Mouse (Mus musculus) embryonic facial prominence, embryonic 11.5 days (tissue): ENCODE results near the gene Srrm4. TPM values are rescaled to one million over a fixed set of nuclear protein-coding genes. Genes with fewer than 3 reads are reported as not detected.

Source experiments
- ATAC-seq: fragments of 200-750 bp; cut with Nextera tagmentation; replicated peaks from 2 replicates; pipeline ENCODE4 v1.8.0; 2017; ENCODE audit warnings: low read depth; ENCODE audit not compliant: insufficient number of reproducible peaks, low FRiP score, low TSS enrichment
- DNase-seq: peaks from one replicate; pipeline ENCODE4 v3.0.0-alpha.2; 2015; ENCODE audit warnings: low spot score
- H3K27ac ChIP-seq: fragments of 300-500 bp; sonication (generic); replicated peaks from 2 replicates; pipeline ENCODE4 v1.5.1; 2014; ENCODE audit warnings: mild to moderate bottlenecking, low read depth, low read length, control low read depth
- H3K27me3 ChIP-seq: fragments of 300-500 bp; sonication (generic); 2 replicates; pipeline ENCODE4 v1.6.1; 2014; ENCODE audit warnings: mild to moderate bottlenecking, low read length, moderate library complexity, mixed read lengths; ENCODE audit not compliant: control insufficient read depth, insufficient read depth
- H3K36me3 ChIP-seq: fragments of 300-500 bp; sonication (generic); replicated peaks from 2 replicates; pipeline ENCODE4 v1.6.1; 2014; ENCODE audit warnings: low read depth, mild to moderate bottlenecking, low read length, moderate library complexity, mixed read lengths; ENCODE audit not compliant: control insufficient read depth, insufficient read depth
- H3K4me1 ChIP-seq: fragments of 300-500 bp; sonication (generic); 2 replicates; pipeline ENCODE4 v1.6.1; 2014; ENCODE audit warnings: low read length, mixed read lengths; ENCODE audit not compliant: control insufficient read depth, insufficient read depth
- H3K4me2 ChIP-seq: fragments of 300-500 bp; sonication (generic); 2 replicates; pipeline ENCODE4 v1.6.1; 2014; ENCODE audit warnings: low read depth, mild to moderate bottlenecking, control low read depth, low read length, moderate library complexity
- H3K4me3 ChIP-seq: fragments of 300-500 bp; sonication (generic); 2 replicates; pipeline ENCODE4 v1.5.1; 2014; ENCODE audit warnings: low read depth, low read length, control low read depth
- H3K9ac ChIP-seq: fragments of 300-500 bp; sonication (generic); replicated peaks from 2 replicates; pipeline ENCODE4 v1.6.1; 2014; ENCODE audit warnings: mild to moderate bottlenecking, control low read depth, low read length
- H3K9me3 ChIP-seq: fragments of 300-500 bp; sonication (generic); replicated peaks from 2 replicates; pipeline ENCODE4 v1.6.1; 2016; ENCODE audit warnings: mild to moderate bottlenecking, low read length, inconsistent platforms, mixed read lengths; ENCODE audit not compliant: control insufficient read depth
- WGBS: fragments of 180-500 bp; shearing (Covaris S2); extraction: QIAGEN DNeasy Blood & Tissue Kit; methylation state at CpG from one replicate; pipeline ENCODE4 v1.1.7; 2014; 5-methylcytosine and 5-hydroxymethylcytosine counted together
- polyA plus RNA-seq: library from polyadenylated mRNA; unstranded; fragments of >200 nt; fragmentation: Nextera tagmentation; extraction: Ambion mirVana; gene quantifications from 2 replicates; pipeline ENCODE4 v1.2.1, GENCODE M21; 2014

Srrm4 gene
- polyA plus RNA-seq, 1 experiment from 2014 or later: 3.4 TPM

- H3K27ac ChIP-seq: no peak overlapping the region
- H3K36me3 ChIP-seq: no peaks in the 10 kb centered on the region
- no peak for ATAC-seq
- no peak overlapping the region for H3K4me3 ChIP-seq
- DNase-seq: no peak
- H3K9ac ChIP-seq: no peak overlapping the region
- no peaks in the 10 kb centered on the region for H3K4me1 ChIP-seq
- no peaks in the 10 kb centered on the region for H3K27me3 ChIP-seq
- no peak overlapping the region for H3K4me2 ChIP-seq
- no peaks in the 10 kb centered on the region for H3K9me3 ChIP-seq
- 80% methylated on average over 14 of the region's 14 CpGs for WGBS
These were observed 25.1 kb downstream of the Srrm4 start for GRCm38 (mm10) chr5:116566385-116567045.

- WGBS: 81% methylated on average over 9 of the region's 9 CpGs
- ATAC-seq: no peak
- H3K36me3 ChIP-seq: no peaks in the 10 kb centered on the region
These were observed 26.0 kb downstream of the Srrm4 start for GRCm38 (mm10) chr5:116565573-116565972.

GRCm38 (mm10) chr5:116564391-116564790, 27.2 kb downstream of the Srrm4 start:
- no peak overlapping the region for H3K4me2 ChIP-seq
- H3K4me1 ChIP-seq: no peaks in the 10 kb centered on the region
- H3K9ac ChIP-seq: no peak overlapping the region
- ATAC-seq: no peak
- no peaks in the 10 kb centered on the region for H3K27me3 ChIP-seq
- no peaks in the 10 kb centered on the region for H3K9me3 ChIP-seq
- WGBS: 89% methylated on average over 3 of the region's 3 CpGs
- no peak overlapping the region for H3K4me3 ChIP-seq
- no peak overlapping the region for H3K27ac ChIP-seq
- DNase-seq: no peak
- H3K36me3 ChIP-seq: no peaks in the 10 kb centered on the region

More at GRCm38 (mm10) chr5:116565573-116565972, 26.0 kb downstream of the Srrm4 start:
- Histone ChIP-seq H3K4me2 (no peak overlapping the region), H3K4me1 (no peaks in the 10 kb centered on the region), H3K4me3 (no peak overlapping the region), H3K27me3 (no peaks in the 10 kb centered on the region), H3K9me3 (no peaks in the 10 kb centered on the region), H3K27ac (no peak overlapping the region), H3K9ac (no peak overlapping the region)
- no peak for DNase-seq

DNA sequence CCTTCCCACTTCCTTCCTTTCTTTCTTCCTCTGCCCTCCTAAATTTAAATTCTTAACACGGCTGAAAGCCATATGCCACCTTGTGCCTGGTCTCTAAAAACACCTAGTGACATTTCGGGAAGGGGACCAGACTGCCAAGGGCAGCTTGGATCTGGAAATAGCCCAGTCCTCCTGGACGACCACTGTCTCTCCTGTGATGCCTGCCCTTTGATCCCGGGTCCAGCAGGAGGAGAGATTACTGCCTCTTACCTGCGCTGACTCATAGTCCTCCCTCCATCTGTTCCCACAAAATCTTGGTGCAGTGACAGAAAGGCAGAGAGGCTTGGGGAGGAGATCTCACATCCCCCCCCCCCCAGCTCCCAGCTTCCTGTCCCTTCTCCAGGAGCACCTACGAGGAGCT, 27.9 kb downstream of the Srrm4 start:
- ATAC-seq: no peak

GRCm38 (mm10) chr5:116559091-116559490, 32.5 kb downstream of the Srrm4 start:
- no peak for DNase-seq
- Histone ChIP-seq H3K9me3 (no peaks in the 10 kb centered on the region), H3K36me3 (no peaks in the 10 kb centered on the region), H3K4me2 (no peak overlapping the region), H3K4me3 (no peak overlapping the region), H3K27me3 (no peaks in the 10 kb centered on the region), H3K9ac (no peak overlapping the region), H3K27ac (no peak overlapping the region), H3K4me1 (no peaks in the 10 kb centered on the region)
- 76% methylated on average over 7 of the region's 7 CpGs for WGBS
- ATAC-seq: no peak

More for the DNA sequence above, 27.9 kb downstream of the Srrm4 start:
- DNase-seq: no peak
- no peak overlapping the region for H3K4me3 ChIP-seq
- H3K4me2 ChIP-seq: no peak overlapping the region
- H3K9ac ChIP-seq: no peak overlapping the region
- H3K27me3 ChIP-seq: no peaks in the 10 kb centered on the region
- no peaks in the 10 kb centered on the region for H3K4me1 ChIP-seq
- WGBS: 67% methylated on average over 6 of the region's 6 CpGs
- no peaks in the 10 kb centered on the region for H3K9me3 ChIP-seq
- no peak overlapping the region for H3K27ac ChIP-seq
- H3K36me3 ChIP-seq: no peaks in the 10 kb centered on the region

- Histone ChIP-seq H3K9ac (no peak overlapping the region), H3K27me3 (no peaks in the 10 kb centered on the region), H3K4me2 (no peak overlapping the region), H3K4me3 (no peak overlapping the region), H3K9me3 (no peaks in the 10 kb centered on the region), H3K27ac (no peak overlapping the region), H3K36me3 (no peaks in the 10 kb centered on the region), H3K4me1 (no peaks in the 10 kb centered on the region)
- WGBS: 40% methylated on average over 8 of the region's 8 CpGs
- DNase-seq: no peak
- no peak for ATAC-seq
These were observed 35.0 kb downstream of the Srrm4 start for GRCm38 (mm10) chr5:116556614-116557013.

- H3K27me3 ChIP-seq: no peaks in the 10 kb centered on the region
- ATAC-seq (no peak), DNase-seq (peak; percentile 80)
- no peaks in the 10 kb centered on the region for H3K9me3 ChIP-seq
- no peak overlapping the region for H3K4me2 ChIP-seq
- WGBS: 13% methylated on average over 5 of the region's 5 CpGs
- H3K4me3 ChIP-seq: no peak overlapping the region
- no peak overlapping the region for H3K9ac ChIP-seq
- H3K27ac ChIP-seq: no peak overlapping the region
- H3K4me1 ChIP-seq: no peaks in the 10 kb centered on the region
- no peaks in the 10 kb centered on the region for H3K36me3 ChIP-seq
These were observed 37.7 kb downstream of the Srrm4 start for GRCm38 (mm10) chr5:116553868-116554267.

GRCm38 (mm10) chr5:116553106-116553505, 38.5 kb downstream of the Srrm4 start:
- no peak overlapping the region for H3K9ac ChIP-seq
- no peaks in the 10 kb centered on the region for H3K27me3 ChIP-seq
- H3K9me3 ChIP-seq: no peaks in the 10 kb centered on the region
- ATAC-seq: no peak
- H3K27ac ChIP-seq: no peak overlapping the region
- no peak for DNase-seq
- WGBS: 57% methylated on average over 2 of the region's 2 CpGs
- no peak overlapping the region for H3K4me2 ChIP-seq
- H3K36me3 ChIP-seq: no peaks in the 10 kb centered on the region
- no peak overlapping the region for H3K4me3 ChIP-seq
- H3K4me1 ChIP-seq: no peaks in the 10 kb centered on the region
